Mouse (Mus musculus): ENCODE measurements around the gene Bcl2l13. TPM values are rescaled to one million over a fixed set of nuclear protein-coding genes. Genes with fewer than 3 reads are reported as not detected.

The Bcl2l13 gene
- 23.8 and 27.8 TPM in 2 replicates for polyA plus RNA-seq (2012; rRNA removed)

DNA sequence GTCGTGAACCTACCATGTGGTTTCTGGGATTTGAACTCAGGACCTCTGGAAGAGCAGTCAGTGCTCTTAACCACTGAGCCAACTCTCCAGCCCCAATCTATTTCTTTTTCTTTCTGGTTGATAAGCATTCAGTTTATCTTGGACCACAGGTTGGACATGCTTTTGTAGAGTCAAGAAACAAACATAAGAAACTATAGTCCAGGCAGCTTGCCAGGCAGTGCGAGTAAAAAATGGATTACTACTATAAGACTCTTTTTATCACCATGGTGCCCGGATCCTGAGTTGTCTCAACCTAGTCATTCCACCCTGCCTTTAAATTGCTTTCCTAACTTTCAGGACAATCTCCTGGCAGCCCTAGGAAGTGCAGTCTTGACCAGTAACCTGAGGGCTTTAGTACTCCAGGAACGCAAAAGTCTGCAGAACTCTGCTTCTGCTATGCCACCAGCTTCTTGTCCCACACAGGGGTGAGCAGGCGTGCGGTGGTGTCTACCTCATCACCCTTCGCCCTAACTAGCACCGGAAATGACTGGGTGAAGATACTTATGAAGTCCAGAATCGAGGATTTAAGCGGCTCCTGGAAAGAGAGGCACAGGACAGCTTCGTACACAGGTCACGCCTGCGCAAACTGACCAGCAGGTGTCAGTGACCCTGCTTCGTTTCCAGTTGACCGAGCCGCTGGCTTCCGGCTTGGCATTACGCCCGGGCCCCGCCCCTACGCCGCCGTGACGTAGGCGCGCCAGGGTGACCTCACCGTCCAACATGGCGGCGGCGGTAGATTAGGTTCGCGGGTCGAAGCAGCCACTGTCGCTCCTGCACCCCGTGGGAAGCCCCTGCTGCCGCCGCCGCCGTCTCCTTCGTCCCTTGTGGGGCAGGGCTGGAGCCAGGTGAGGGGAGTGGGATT, at the start of gene Bcl2l13:
Gene Bcl2l13, plus strand, starts transcription at position 739 of the 901 bp plus-strand sequence.

DNA sequence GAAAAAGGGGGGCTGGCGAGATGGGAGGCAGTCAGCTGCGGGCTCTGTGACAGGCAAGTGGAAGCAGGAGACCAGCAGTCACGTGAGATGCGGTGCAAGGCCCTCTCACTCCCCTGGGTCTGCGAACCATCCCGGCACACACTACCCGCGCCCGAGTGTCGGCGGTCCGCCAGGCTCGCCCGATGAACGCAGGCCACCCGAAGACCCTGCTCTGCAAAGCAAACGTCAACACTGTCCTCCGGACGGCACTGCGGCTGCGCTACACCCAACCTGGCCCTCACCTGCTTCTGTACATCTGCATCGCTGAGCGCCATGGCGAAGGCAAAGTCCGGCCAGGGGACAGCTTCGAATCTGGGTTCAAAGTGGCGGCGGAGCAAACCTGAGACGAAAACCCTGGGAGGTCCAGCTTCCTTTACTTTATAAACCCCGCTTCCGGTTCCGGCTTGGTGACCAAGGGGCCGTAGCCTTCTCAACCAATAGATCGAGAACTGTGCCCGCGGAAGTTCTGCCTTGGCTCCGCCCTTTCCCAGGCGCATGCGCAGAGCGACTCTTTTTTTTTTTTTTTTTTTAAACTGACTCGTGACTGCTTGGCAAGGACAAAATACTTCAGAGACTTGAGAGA, 13.6 kb upstream of the Bcl2l13 start, which contains the start of gene Atp6v1e1:
Gene Atp6v1e1, minus strand, starts transcription at position 487 of the 622 bp plus-strand sequence.

GRCm38 (mm10) chr6:120916074-120916971, 80.3 kb downstream of the Bcl2l13 start, which contains the start of gene Bid:
TSS of gene Bid (minus strand) at chr6:120916853.

Other genes starting within 250 kb of the Bcl2l13 start
- 9.9 and 12.6 TPM in 2 replicates for gene Cecr2, start 169.8 kb upstream of the Bcl2l13 start, polyA plus RNA-seq (2012; rRNA removed)
- 6.2 and 7.1 TPM in 2 replicates for gene Slc25a18, start 62.6 kb upstream of the Bcl2l13 start, polyA plus RNA-seq (2012; rRNA removed)
- gene Atp6v1e1, start 13.4 kb upstream of the Bcl2l13 start, polyA plus RNA-seq (2012; rRNA removed) = 166 and 171 TPM in 2 replicates
- gene Bid, start 80.6 kb downstream of the Bcl2l13 start, polyA plus RNA-seq (2012; rRNA removed) = 21.2 and 21.9 TPM in 2 replicates

All from central nervous system, embryonic 14 days (tissue).